Mouse (Mus musculus) embryonic facial prominence, embryonic 13.5 days (tissue): ENCODE results near the gene Vrk3. TPM values are rescaled to one million over a fixed set of nuclear protein-coding genes. Genes with fewer than 3 reads are reported as not detected.

Experiments used
- ATAC-seq: fragments of 200-750 bp; cut with Nextera tagmentation; 2 replicates; pipeline ENCODE4 v1.8.0; 2017; ENCODE audit warnings: low read depth; ENCODE audit not compliant: insufficient number of reproducible peaks, insufficient read depth, low FRiP score, low TSS enrichment
- H3K27ac ChIP-seq: fragments of 300-500 bp; sonication (generic); 2 replicates; pipeline ENCODE4 v1.5.1; 2015; ENCODE audit warnings: moderate library complexity, mild to moderate bottlenecking, inconsistent platforms
- H3K27me3 ChIP-seq: fragments of 300-500 bp; sonication (generic); 2 replicates; pipeline ENCODE4 v1.6.1; 2015; ENCODE audit warnings: mild to moderate bottlenecking, inconsistent platforms
- H3K36me3 ChIP-seq: fragments of 300-500 bp; sonication (generic); 2 replicates; pipeline ENCODE4 v1.6.1; 2015; ENCODE audit warnings: mild to moderate bottlenecking, inconsistent platforms
- H3K4me1 ChIP-seq: fragments of 300-500 bp; sonication (generic); 2 replicates; pipeline ENCODE4 v1.6.1; 2015; ENCODE audit warnings: inconsistent platforms
- H3K4me2 ChIP-seq: fragments of 300-500 bp; sonication (generic); 2 replicates; pipeline ENCODE4 v1.6.1; 2015; ENCODE audit warnings: moderate library complexity, mild to moderate bottlenecking, inconsistent platforms
- H3K4me3 ChIP-seq: fragments of 300-500 bp; sonication (generic); 2 replicates; pipeline ENCODE4 v1.5.1; 2015; ENCODE audit warnings: mild to moderate bottlenecking, inconsistent platforms
- H3K9ac ChIP-seq: fragments of 300-500 bp; sonication (generic); 2 replicates; pipeline ENCODE4 v1.6.1; 2015; ENCODE audit warnings: mild to moderate bottlenecking, inconsistent platforms
- H3K9me3 ChIP-seq: fragments of 300-500 bp; sonication (generic); 2 replicates; pipeline ENCODE4 v1.6.1; 2016; ENCODE audit warnings: inconsistent platforms
- WGBS: fragments of 180-500 bp; shearing (Covaris S2); methylation state at CpG from one replicate; pipeline ENCODE4 v1.1.7; 2015; ENCODE audit warnings: mixed read lengths; 5-methylcytosine and 5-hydroxymethylcytosine counted together
- polyA plus RNA-seq: library from polyadenylated mRNA; unstranded; fragments of >200 nt; fragmentation: Nextera tagmentation; extraction: Ambion mirVana; gene quantifications from 2 replicates; pipeline ENCODE4 v1.2.1, GENCODE M21; 2015

Vrk3 gene
- polyA plus RNA-seq, 1 experiment from 2014 or later, result 35.9 TPM

DNA sequence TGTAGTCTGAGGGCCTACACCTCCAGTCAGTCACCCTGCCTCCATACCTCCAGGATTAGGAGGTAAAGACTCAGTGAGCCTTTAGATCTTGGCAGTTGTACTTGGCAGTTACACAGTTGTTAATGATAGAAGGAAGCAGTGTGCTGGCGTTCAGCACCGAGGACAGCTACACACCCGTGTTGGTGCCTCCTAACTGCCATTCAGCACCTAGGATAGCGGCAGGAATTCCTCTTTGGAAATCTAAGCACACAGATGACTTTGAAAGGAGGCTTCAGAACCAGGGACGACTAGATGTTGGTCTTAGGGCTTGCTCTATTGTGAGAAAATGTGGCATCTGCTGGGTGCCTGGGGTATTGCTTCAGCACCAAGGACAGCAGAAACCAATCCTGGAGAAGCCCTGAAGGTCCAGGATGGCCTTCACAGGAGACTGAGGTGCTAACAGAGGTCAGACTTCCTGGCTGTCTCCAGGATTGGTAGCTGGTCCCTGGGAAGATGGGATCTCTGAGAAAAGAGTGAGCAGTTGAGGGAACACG lies 21.9 kb downstream of the Vrk3 start:
- no peak for ATAC-seq
- Histone ChIP-seq H3K36me3 (peaks cover 93% of the 10 kb centered on the region), H3K4me2 (no peak overlapping the region), H3K27me3 (no peaks in the 10 kb centered on the region), H3K27ac (no peak overlapping the region), H3K4me3 (no peak overlapping the region), H3K4me1 (no peaks in the 10 kb centered on the region), H3K9me3 (no peaks in the 10 kb centered on the region; the same call in 1 of the 2 replicates), H3K9ac (no peak overlapping the region)
- whole genome bisulfite sequencing, result 12% methylated on average over 6 of the region's 6 CpGs

DNA sequence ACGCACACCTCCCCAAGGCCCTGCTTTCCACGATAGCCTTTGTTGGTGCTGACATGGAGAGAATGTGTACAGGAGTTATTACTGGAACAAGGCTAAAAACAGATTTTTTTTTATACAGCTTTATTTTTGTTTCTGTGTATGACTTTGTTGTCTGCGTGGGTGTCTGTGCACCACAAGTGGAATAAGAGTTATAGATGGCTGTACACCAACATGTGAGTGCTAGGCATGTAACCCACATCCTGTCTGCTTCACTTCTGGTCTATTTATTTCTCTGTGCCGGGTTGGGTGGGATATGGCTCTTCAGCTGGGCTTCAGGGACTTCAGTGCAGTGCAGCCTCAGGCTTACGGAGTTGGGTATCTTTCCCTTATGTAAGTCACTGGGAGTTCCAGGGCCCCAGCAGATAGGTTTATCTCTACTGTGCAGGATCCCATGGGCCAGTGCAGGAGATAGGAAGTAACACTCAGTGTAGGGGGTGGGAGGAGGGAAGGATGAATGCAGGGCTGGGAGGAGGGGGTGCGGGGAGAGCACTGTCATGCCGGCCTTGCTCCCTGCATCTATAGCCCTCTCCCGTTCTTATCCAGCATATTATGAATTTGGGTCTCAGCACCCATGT lies 24.5 kb downstream of the Vrk3 start:
- Histone ChIP-seq H3K9me3 (no peaks in the 10 kb centered on the region; the same call in 1 of the 2 replicates), H3K9ac (no peak overlapping the region), H3K27me3 (no peaks in the 10 kb centered on the region), H3K4me3 (no peak overlapping the region), H3K27ac (no peak overlapping the region), H3K4me2 (no peak overlapping the region), H3K4me1 (no peaks in the 10 kb centered on the region), H3K36me3 (peaks cover 91% of the 10 kb centered on the region)
- 92% methylated on average over 8 of the region's 8 CpGs for WGBS
- no peak for ATAC-seq

DNA sequence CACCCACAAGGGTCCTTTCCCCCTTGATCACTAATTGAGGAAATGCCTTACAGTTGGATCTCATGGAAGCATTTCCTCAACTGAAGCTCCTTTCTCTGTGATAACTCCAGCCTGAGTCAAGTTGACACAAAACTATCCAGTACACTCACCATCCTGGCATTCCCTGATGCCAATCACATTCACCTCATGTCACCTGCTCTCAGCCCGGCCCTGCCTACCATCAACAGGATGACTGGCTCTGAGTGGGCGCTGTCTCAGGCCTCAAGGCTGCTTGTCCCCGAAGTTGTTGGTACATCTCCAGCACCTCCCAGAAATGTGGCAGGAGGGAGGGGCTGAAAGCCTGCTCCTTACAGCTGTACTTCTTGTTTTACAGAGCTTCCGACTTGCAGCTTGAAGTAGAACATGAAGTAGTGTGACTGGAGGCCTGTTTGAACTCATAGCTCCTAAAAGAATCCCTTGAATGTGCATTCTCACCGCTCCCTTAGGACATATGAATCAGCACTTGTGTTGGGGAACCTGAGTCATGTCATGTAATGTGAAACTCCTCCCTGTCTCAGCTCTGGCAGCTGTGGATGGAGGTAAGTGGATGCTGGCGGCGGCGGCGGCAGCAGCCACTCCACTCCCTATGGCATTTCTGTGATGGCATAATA lies 28.8 kb downstream of the Vrk3 start:
- no peaks in the 10 kb centered on the region; the same call in 1 of the 2 replicates for H3K9me3 ChIP-seq
- 77% methylated on average over 9 of the region's 9 CpGs for WGBS
- ATAC-seq, result no peak
- H3K27ac ChIP-seq, result no peak overlapping the region
- H3K4me2 ChIP-seq, result no peak overlapping the region
- H3K4me1 ChIP-seq, result no peaks in the 10 kb centered on the region
- H3K27me3 ChIP-seq, result no peaks in the 10 kb centered on the region
- H3K4me3 ChIP-seq, result no peak overlapping the region
- H3K9ac ChIP-seq, result no peak overlapping the region
- peaks cover 61% of the 10 kb centered on the region for H3K36me3 ChIP-seq

DNA sequence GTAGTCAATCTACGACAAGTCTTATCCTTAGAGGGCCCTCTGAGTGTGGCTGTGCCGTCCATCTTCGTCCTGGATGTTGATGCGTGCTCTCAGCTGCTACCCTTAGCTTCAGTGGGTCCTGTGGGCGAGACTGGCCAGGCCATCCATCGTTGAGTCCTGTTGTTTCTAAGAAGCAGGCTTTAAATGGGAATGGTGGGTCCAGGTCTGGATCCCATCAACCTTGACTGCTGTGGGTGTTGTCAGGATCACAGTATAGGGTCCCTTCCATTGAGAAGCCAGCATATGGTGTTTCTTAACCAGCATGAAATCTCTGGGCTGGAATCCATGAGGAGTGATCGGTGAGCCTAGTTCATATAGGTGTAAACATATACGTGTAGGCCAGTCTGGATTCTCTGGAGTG lies 31.9 kb downstream of the Vrk3 start:
- 80% methylated on average over 8 of the region's 8 CpGs for WGBS
- no peak for ATAC-seq
- Histone ChIP-seq H3K36me3 (peaks cover 29% of the 10 kb centered on the region), H3K27ac (no peak overlapping the region), H3K4me1 (no peaks in the 10 kb centered on the region), H3K4me2 (no peak overlapping the region), H3K27me3 (no peaks in the 10 kb centered on the region), H3K9me3 (no peaks in the 10 kb centered on the region), H3K9ac (no peak overlapping the region), H3K4me3 (no peak overlapping the region)

DNA sequence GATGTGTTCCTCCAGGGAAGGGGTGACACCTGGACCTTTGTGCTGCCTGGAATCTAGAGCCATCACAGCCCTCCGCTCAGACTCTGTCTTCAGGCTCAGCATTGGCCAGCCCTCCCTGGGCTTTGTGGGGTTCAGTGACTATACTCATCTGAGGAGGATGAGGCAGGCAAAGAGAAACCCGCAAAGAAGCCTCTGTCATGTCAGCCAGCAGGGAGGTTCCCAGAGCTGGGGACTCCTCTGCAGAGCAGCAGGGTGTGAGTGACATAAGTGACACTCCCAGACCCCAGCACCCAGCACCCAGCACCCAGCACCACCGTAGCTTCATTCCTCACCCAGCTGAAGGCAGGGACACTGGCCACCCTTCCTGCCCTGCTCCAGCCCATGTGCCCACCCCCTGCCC lies 41.3 kb downstream of the Vrk3 start:
- no peaks in the 10 kb centered on the region for H3K4me1 ChIP-seq
- H3K4me3 ChIP-seq, result no peak overlapping the region
- no peaks in the 10 kb centered on the region for H3K27me3 ChIP-seq
- no peak overlapping the region for H3K9ac ChIP-seq
- peaks cover 5% of the 10 kb centered on the region; the same call in 1 of the 2 replicates for H3K9me3 ChIP-seq
- 66% methylated on average over 3 of the region's 3 CpGs for WGBS
- 0 out of 2 replicates have a peak, but pooled peaks have one; percentile 32 for ATAC-seq
- H3K36me3 ChIP-seq, result no peaks in the 10 kb centered on the region
- no peak overlapping the region for H3K27ac ChIP-seq
- no peak overlapping the region for H3K4me2 ChIP-seq

DNA sequence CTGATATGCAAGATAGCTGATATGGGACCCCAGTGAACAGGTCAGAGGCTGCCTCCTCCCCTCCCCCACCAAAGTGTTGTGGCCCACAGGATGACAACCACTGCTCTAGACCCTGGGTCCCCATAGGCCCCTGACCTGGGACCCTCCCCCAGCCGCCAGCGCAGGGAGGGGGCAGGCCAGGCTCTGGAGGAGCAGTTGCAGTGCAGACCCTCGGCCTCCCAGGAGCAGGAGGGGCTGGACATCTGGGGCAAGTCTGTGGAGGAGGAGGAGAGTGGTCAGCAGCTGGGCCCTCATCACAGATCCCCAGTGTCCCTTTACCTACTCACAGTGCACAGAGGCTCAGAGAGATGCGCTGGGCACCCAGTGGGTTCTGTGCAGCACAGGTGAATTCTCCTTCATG lies 41.9 kb downstream of the Vrk3 start:
- peaks cover 5% of the 10 kb centered on the region; the same call in 1 of the 2 replicates for H3K9me3 ChIP-seq
- 0 out of 2 replicates have a peak, but pooled peaks have one; percentile 32 for ATAC-seq
- H3K4me2 ChIP-seq, result no peak overlapping the region
- H3K4me1 ChIP-seq, result no peaks in the 10 kb centered on the region
- no peak overlapping the region for H3K4me3 ChIP-seq
- H3K27me3 ChIP-seq, result no peaks in the 10 kb centered on the region
- WGBS, result 59% methylated on average over 4 of the region's 4 CpGs
- no peaks in the 10 kb centered on the region for H3K36me3 ChIP-seq
- H3K9ac ChIP-seq, result no peak overlapping the region
- H3K27ac ChIP-seq, result no peak overlapping the region

DNA sequence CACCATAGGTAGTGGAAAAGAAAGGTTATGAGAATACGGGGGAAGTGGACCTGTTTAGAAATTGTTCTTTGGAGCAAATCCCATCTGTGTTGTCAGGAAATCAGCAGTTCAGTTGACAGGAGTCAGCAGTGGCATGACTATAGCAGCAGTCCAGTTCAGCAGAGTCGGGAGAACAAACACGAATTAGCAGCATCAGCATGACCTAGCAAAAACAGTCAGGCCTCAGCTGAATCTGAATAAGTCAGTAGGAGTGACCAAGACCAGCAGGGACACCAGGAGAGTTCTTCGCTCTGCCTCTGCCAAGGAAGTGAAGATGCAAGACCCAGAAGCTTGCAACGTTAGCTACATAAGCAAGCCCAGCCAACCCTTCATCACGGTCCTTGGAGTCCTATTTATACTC lies 44.6 kb downstream of the Vrk3 start:
- Histone ChIP-seq H3K9me3 (peaks cover 5% of the 10 kb centered on the region; the same call in 1 of the 2 replicates), H3K4me2 (no peak overlapping the region), H3K27ac (no peak overlapping the region), H3K4me1 (no peaks in the 10 kb centered on the region), H3K36me3 (no peaks in the 10 kb centered on the region), H3K27me3 (no peaks in the 10 kb centered on the region), H3K9ac (no peak overlapping the region), H3K4me3 (no peak overlapping the region)
- WGBS, result 78% methylated on average over 6 of the region's 6 CpGs
- ATAC-seq, result no peak

DNA sequence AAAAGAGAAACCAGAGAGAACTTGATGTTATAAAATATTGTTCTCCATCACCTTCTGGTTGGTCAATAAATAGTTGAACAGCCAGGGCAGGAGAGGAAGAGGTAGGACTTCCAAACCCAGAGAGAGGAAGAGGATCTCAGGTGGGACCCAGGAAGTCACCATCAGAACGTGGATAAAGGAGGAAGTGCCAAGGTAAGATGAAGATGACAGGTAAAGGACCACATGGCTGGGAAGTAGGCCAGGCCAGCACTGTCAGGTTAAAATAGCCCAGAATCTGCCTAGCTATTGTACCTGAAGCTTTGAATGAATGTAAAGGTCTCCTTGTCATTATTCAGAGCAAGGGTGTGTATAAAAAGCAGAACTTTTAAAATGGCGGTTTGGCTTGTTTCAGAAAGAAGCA lies 60.7 kb downstream of the Vrk3 start:
- no peak overlapping the region for H3K9ac ChIP-seq
- H3K36me3 ChIP-seq, result peaks cover 22% of the 10 kb centered on the region
- H3K4me2 ChIP-seq, result no peak overlapping the region
- no peaks in the 10 kb centered on the region for H3K4me1 ChIP-seq
- H3K27ac ChIP-seq, result no peak overlapping the region
- H3K9me3 ChIP-seq, result no peaks in the 10 kb centered on the region
- WGBS, result 79% methylated on average over 2 of the region's 2 CpGs
- no peak overlapping the region for H3K4me3 ChIP-seq
- H3K27me3 ChIP-seq, result no peaks in the 10 kb centered on the region
- no peak for ATAC-seq

DNA sequence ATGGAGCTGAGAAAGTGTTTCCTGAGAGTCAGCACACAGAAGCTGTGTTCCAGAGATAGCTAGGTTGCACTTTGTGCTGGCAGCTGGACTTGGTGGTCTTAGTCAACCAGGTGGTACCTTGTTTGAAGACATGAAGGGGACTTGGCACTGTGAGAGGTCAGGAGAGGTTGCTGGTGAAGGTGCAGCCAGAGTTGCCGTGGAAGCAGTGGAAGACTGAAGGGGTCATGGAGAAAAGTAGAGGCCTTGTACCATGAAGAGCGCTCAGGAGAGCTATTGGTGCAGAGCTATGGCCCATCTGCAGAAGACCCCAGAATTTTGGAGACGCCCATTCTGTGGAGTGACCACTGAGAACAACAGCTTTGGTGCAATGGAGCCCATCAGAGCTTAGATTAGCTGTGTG lies 61.3 kb downstream of the Vrk3 start:
- Histone ChIP-seq H3K4me1 (no peaks in the 10 kb centered on the region), H3K9me3 (no peaks in the 10 kb centered on the region), H3K27me3 (no peaks in the 10 kb centered on the region), H3K4me2 (no peak overlapping the region), H3K27ac (no peak overlapping the region), H3K4me3 (no peak overlapping the region), H3K36me3 (peaks cover 22% of the 10 kb centered on the region), H3K9ac (no peak overlapping the region)
- no peak for ATAC-seq
- WGBS, result 90% methylated on average over 3 of the region's 3 CpGs

DNA sequence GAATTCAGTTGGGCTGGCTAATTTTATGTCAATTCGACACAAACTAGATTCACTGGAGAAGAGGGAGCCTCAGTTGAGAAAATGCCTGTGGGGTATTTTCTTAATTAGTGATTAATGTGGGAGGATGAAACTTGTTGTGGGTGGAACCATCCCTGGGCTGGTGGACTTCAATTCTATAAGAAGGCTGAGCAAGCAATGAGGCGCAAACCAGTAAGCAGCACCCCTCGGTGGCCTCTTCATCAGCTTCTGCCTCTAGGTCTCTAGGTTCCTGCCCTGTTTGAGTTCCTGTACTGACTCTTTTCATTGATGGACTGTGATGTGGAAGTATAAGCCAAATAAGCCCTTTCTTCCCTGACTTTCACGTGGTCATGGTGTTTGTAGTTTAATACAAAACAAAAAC lies 62.2 kb downstream of the Vrk3 start:
- 82% methylated on average over 4 of the region's 4 CpGs for WGBS
- Histone ChIP-seq H3K9ac (no peak overlapping the region), H3K4me2 (no peak overlapping the region), H3K36me3 (peaks cover 22% of the 10 kb centered on the region), H3K27me3 (no peaks in the 10 kb centered on the region), H3K27ac (no peak overlapping the region), H3K9me3 (no peaks in the 10 kb centered on the region), H3K4me3 (no peak overlapping the region), H3K4me1 (peaks cover 6% of the 10 kb centered on the region)
- no peak for ATAC-seq

DNA sequence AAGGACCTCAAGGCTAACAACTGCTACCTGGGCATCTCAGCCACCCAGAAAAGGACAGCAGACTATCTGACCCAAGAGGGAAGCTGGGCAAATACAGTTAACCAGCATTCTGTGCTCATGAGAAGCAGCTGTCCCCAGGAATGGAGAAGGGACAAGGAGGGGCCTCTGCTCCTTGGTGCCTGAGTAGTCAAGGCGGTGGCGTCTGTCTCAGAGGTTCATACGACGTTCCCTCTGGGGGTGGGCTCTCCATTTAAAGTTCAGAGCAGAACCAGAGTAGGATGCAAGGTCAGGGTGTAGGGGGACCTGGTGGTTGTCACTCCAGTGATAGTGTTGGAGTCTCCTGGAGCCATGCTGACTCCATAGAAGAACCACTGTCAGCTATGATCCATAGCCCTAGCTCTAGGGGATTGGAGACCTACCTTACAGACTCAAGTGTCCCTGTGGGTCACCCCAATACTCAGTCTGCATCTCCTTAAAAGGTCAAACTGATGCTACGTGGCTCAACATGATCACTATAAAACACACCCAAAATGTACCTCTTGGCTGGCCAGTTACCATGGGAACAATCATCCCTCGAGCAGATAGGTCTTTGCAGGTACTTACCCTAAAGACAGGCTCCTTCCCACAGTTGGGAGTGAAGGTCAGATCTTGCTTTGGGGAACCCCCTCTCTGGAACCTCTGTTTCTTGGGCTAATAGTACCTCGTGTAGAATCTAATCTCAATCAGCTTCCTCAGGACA lies 62.8 kb downstream of the Vrk3 start:
- Histone ChIP-seq H3K4me2 (no peak overlapping the region), H3K9me3 (no peaks in the 10 kb centered on the region), H3K36me3 (peaks cover 22% of the 10 kb centered on the region), H3K9ac (no peak overlapping the region), H3K27me3 (no peaks in the 10 kb centered on the region), H3K27ac (no peak overlapping the region), H3K4me3 (no peak overlapping the region), H3K4me1 (peaks cover 6% of the 10 kb centered on the region)
- ATAC-seq, result no peak
- WGBS, result 86% methylated on average over 7 of the region's 7 CpGs
